Mouse (Mus musculus) liver, embryonic 18 days (tissue): ENCODE results near the gene Pot1b. TPM values are rescaled to one million over a fixed set of nuclear protein-coding genes. Genes with fewer than 3 reads are reported as not detected.

Experiments
- polyA plus RNA-seq: library from polyadenylated mRNA; depleted of rRNA; stranded (reverse); fragments of >200 nt; gene quantifications from 2 replicates; pipeline ENCODE4 v1.2.3, GENCODE M21; 2012; rRNA removed

Gene Pot1b
- 5.5 and 6.5 TPM in 2 replicates for polyA plus RNA-seq

DNA sequence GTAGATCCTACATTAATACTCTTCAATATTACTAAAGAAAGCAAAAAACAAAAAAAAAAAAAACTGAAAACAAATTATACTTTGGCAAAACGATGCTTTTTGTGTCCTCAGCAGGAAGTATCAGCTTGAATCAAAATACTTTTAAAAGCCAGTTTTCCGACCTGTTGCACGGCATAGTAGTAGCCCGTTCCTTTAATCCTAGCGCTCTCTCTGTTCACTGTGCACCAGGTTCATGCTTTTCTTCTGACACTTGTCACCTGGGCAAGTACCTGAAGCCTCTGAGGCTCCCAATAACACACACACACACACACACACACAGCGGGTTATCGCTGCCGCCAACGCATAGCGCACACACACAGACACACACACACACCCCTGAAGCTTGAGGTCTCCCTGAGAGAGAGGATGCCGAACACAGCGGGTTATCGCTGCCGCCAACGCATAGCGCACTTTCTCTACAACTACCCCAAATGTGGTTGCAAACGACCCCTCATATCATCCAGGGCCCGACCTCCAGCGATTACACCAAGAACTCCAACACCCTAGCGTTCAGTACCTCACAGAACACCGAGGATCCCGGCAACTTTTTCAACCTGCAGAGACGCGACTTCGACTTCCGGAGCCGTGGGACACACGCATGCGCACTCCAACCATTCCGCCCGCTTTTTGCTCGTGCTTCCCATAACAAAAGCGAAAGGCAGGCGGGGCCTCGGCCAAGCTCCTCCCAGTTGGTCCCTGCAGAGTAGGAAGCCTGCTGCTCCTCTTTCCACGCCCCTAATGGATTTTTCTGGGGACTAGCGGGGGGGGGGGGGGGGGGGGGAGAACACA, at the start of gene Pot1b:
Gene Pot1b, minus strand, starts transcription at position 645 of the 828 bp plus-strand sequence.

GRCm38 (mm10) chr17:55749786-55750185, 37.4 kb upstream of the Pot1b start, which contains the start of gene Adgre4:
Gene Adgre4, plus strand, starts transcription at chr17:55749984.

DNA sequence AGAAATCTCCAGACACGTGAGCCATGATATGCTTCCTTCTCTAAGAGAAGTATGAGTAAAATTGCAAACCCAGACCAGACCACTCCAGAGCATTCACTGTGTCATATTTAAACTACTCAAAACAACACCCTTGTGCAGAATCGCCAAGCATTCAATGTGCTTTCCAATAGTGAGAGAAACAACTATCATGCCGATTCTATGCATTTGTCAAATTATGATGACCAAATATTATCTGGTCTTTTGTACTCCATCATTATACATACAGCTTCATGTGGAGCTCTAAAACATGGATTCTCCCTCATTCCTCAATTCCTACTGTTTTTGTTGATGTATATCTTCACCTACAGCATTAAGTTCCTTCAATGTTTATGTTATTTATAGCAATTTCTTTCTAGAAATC, 87.3 kb downstream of the Pot1b start, which contains the start of gene Vmn2r118:
Gene Vmn2r118, minus strand, starts transcription at position 101 of the 400 bp plus-strand sequence.

Other genes with a start within 250 kb of the Pot1b start
- under 0.01 TPM in 1 of 2 replicates, not detected in the other for gene Vmn2r118, start 87.4 kb downstream of the Pot1b start, polyA plus RNA-seq
- 1.6 and 1.7 TPM in 2 replicates for gene Adgre4, start 37.4 kb upstream of the Pot1b start, polyA plus RNA-seq
- 0.96 and 1.3 TPM in 2 replicates for gene Zfp119a, start 166.3 kb upstream of the Pot1b start, polyA plus RNA-seq
- gene Zfp959, start 179.5 kb upstream of the Pot1b start, polyA plus RNA-seq: 2.8 and 3.5 TPM in 2 replicates
- 1.1 and 1.5 TPM in 2 replicates for gene Zfp119b, start 236.9 kb upstream of the Pot1b start, polyA plus RNA-seq
- 9.9 and 13.9 TPM in 2 replicates for gene Ebi3, start 240.0 kb upstream of the Pot1b start, polyA plus RNA-seq
- gene Yju2, start 246.5 kb upstream of the Pot1b start, polyA plus RNA-seq: 4.5 and 5.0 TPM in 2 replicates